Mouse (Mus musculus) CH12F3 (cell line): ENCODE results near the gene Scarb2.
"Not testable (repeated sequence)": the region's sequence is repeated elsewhere in the genome, so short reads cannot be mapped to it uniquely, and the experiment has no call there.

Source experiments
- in situ Hi-C: fragments of 300-500 bp; cut with MboI; formaldehyde crosslinking; loops from 2 replicates; pipeline ENCODE4 v1.14.3; 2020; ENCODE audit warnings: low sequenced_read_pairs

Scarb2 gene

DNA sequence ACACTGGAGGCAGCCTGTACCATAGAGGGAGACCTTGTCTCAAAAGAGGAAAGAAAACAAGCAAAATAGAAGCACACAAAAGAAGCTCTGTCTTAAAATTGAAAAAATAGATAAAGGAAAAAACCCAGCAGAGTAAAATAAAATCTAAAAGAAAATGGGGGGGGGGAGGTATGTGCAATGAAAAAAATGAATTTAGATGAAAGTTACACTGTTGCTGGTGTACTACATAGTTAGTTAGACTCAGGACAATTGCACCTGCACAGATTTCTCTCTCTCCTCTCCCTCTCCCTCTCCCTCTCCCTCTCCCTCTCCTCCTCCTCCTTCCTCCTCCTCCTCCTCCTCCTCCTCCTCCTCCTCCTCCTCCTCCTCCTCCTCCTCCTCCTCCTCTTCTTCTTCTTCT is at the start of gene Scarb2:
Scarb2 (minus strand) TSS at position 101 of the 400 bp plus-strand sequence.
- in situ Hi-C loops, result no loop called here

DNA sequence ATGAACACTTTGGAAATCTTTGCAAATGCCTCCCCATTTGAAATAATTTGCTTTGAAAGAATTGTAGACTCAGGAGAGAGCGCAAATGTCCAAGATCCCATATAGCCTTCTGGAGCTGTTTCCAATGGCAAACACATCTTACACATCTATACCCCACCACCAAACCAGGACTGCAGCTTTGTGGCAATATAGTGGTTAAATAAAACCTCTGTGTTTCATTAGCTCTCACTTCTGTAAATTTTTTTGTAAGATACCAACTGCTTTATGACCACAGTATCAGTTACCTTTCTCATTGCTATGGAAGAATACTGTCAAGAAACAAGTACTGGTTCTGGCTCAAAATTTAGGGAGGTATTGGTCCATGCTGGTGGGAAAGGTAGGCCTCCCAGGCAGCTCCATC is 49.3 kb upstream of the Scarb2 start:
- in situ Hi-C loops, result loop anchor here (10.0 kb wide), 1 partner anchor 91 kb away; no protein-coding TSS in a partner anchor

DNA sequence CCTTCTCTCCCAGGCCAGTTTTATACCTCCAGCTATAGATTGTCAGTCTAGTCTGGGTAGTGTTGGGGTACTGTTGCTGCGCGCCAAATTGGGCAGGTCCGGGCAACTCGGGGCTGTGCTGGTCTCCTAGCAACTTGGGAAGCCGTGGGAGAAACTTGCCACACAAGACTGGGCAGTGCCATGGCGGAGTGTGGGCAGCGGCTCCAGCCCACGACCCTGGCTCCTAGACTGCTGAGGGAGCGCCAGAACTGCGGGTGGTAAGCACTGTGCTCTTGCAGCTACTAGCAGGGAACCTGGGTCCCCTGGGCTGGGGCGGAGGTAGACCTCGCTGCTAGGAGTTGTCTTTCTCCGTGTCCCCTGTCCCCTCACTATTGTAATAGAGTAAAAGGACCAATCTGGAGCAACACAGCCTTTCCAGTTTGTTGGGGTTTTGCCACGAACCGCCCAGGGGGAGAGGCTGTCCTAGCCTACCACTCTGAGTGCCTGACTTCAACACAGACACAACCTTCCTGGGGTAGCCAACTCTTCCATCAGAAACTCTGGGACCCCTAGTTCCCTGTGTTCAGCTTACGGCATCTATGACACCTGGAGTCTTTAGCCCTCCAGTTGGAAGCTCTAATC is 48.4 kb upstream of the Scarb2 start, which contains the start of gene Fam47e:
Fam47e (plus strand) TSS at position 179 of the 621 bp plus-strand sequence.
- in situ Hi-C loops, result loop anchor here (10.0 kb wide), 1 partner anchor 90 kb away; no protein-coding TSS in a partner anchor

DNA sequence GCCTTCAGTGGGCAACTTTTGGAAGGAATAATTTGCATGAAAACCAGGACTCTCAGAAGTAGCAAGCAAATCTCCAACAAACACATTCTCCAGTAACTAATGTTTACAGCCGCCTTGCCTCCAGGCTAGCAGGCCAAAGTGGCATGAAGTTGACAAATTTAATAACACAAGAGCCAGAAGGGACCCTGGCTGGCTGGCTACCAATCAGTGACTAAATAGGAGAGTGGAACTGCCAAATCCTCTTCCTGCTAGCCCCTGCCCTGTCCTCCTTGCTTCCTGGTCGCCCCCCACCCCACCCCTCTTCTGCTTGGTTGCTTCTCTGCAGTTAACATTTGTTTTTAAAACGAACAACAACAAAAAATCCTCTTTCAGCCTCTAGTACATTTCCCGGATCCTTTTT is 47.8 kb upstream of the Scarb2 start:
- in situ Hi-C loops, result loop anchor here (10.0 kb wide), 1 partner anchor 90 kb away; no protein-coding TSS in a partner anchor

DNA sequence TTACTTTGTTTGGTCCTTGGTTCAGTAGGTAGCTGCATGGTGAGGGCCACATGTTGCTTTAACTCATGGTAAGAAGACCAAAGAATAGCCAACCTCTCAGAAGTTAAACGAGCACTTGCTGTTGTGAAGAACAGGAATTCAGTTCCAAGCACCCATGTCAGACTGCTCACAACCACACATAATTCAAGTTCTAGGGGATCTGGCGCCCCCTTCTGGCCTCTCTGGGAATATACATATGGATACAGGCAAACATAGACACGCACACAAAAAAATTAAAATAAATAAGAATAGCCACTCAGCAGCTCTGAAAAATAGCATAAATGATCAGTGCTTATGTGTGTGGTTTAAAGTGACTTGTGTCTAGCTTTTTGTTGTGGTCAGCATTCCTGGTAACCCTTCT is 47.3 kb upstream of the Scarb2 start:
- in situ Hi-C loops, result loop anchor here (10.0 kb wide), 1 partner anchor 89 kb away; no protein-coding TSS in a partner anchor

DNA sequence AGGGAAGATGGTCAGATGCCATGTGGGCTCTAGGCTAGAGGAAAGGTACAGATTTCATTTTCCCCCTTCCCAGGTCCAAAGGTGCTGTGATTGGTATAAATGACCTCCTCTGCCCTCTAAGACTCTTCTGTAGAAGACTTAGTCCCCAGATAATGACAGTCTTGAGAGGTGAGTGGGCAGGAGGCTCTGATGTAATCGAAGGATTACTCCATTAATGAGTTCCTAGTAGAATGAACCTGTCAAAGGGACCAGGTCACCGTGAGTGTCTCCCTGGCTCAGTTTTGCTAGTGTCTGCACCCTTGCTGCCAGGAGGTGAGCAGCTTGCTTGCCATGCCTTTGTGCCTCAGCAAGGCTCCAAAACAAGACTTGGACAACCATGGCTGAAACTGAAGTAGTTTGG is 46.0 kb upstream of the Scarb2 start:
- in situ Hi-C loops, result loop anchor here (10.0 kb wide), 1 partner anchor 88 kb away; no protein-coding TSS in a partner anchor

DNA sequence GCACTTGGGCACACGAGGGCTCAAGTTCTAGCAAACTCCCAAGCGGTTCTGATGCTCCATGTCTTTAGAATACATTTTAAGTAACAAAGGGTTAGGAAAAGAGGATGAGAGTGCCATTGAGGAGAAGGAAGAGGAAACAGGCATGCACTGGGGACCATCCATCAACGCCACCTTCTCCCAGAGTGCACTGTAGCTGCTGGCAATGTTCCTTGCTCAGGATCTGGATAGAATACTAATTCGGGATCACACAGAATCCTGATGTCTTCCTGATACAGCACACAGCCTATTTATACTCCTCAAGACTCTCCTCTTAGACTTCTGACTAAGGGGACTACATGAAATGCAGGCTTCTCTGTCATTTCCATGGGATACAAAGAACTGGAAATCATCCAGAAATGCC is 33.1 kb upstream of the Scarb2 start:
- in situ Hi-C loops, result no loop called here

DNA sequence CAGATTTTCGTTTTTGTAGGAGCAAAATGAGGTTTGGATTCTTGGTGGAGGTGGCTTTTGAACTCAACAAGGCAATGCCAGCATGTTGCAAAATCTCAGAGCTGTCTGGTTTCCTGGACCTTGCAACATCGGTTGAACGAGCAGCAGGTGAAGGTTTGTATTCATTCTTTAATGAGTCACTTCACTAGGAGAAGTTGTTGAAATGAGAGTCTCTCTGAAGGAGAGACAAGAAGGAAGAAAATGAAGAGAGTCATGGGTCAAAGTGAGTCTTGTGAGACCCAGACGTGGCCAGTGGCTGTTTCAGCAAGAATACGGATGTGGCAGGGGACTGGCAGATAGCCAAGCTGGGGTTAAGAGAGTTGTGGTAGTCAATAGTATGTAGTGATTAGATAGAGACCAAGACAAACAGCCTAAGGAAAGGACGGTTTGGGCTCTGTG is 18.2 kb upstream of the Scarb2 start:
- in situ Hi-C loops, result no loop called here

DNA sequence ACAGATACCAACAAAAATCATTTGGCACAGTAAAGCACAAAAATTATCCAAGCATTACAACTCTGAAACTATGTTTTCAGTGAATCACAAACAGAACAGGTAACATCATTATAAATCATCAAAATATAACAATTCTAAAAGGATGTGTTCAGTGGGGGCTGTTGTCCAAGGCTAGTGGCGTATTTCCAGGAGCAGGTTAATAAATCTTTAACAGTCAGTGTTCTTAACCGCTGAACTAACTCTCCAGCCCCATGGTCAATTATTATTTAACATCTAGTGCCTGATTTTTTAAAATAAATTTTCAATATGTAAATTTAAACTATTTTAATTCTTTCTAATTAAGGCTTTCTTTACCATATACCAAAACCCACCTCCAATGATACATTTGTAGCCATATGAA is 14.5 kb upstream of the Scarb2 start:
- in situ Hi-C loops, result not testable (repeated sequence)

DNA sequence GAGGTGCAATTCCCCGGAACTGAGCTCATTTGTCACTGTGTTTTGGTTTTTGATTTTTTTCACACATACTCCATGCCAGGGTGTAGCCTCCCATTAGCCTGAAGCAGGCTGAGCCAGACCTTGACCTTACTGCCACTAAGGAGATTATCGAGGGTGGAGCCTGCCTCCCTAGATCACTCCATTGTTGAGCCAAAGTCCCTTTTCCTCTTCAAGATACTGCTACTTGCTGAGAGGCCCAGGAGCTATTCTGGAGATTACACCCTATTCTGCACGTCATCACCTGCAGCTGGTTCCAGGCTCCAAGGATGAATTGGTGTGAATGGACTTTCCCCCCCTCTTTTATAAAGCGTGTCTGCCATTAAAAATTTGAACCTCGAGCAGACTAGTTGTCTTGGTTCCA is 5.4 kb upstream of the Scarb2 start:
- in situ Hi-C loops, result no loop called here

DNA sequence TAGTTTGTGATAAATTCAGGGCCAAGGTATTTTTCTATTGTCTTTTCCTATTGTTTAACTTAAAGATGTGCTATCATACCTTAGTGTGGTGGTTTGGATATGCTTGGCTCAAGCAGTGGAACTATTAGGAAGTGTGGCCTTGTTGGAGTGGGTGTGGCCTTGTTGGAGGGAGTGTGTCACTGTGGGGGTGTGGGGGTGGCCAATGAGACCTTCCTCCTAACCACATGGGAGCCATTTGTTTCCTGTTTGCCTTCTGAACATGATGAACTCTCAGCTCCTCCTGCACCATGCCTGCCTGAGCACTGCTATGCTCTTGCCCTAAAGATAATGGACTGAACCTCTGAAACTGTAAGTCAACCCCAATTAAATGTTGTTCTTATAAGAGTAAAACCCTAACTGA is 4.6 kb upstream of the Scarb2 start:
- in situ Hi-C loops, result no loop called here

DNA sequence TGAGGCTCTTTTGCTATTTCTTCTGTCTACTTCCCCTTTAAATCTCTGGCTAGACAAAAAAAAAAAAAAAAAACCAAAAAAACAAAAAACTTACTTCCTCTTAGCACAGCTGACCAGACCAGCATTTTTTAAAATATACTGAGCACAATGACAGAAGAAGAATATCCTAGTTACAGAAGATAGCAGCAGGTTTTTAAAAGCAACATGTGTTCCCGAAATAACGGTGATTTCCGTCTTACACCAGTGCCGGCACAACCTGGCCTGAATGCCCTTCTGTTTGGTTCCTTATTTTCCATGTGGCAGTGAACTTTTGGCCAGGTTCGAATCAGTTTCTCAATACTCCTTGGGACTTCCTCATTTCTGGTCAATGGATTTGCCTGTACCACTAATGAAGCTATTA is 2.2 kb upstream of the Scarb2 start:
- in situ Hi-C loops, result no loop called here

DNA sequence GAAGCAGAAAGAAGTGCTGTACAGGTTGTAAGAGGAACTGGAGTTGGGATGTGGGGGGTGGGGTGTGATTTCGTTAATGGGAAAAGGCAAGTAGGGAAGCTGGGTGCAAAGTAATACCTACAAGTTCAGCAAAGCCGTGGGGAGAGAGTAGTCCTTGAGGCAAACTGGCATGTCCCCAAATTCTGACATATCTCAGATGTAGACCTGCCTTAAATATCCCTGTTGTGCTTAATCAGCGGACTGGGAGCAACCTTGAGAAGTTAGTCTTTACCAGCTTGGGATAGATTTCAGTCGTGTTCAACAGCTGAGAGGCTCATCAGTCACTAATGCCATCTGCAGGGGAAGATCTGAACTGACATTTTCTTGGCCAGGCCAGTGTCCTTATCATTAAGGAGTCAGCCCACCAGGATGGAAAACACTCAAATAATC is 318 bp downstream of the Scarb2 start:
- in situ Hi-C loops, result no loop called here

DNA sequence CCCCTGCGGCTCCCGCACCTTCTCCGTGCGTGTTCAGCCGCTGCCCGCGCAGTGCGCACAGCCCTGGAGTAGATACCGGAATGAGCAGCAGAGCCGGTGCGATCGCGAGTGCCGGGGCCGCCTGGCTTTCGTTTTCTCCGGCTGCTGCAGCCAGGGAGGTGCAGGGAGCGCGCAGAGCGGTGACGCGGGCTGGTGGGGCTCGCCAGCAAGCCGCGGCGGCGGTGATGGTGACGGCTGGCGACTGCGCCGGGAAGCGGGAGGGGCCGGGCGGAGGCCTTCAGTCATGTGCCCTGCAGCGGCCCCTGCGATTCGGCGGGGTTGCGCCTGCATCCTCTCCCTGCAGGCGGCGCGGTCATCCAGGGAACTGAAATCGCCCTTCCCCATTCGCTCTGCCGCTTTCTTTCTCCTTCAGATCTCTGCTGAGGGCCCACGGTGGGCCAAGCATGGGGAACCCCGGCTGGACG is 1.2 kb downstream of the Scarb2 start:
- in situ Hi-C loops, result no loop called here

DNA sequence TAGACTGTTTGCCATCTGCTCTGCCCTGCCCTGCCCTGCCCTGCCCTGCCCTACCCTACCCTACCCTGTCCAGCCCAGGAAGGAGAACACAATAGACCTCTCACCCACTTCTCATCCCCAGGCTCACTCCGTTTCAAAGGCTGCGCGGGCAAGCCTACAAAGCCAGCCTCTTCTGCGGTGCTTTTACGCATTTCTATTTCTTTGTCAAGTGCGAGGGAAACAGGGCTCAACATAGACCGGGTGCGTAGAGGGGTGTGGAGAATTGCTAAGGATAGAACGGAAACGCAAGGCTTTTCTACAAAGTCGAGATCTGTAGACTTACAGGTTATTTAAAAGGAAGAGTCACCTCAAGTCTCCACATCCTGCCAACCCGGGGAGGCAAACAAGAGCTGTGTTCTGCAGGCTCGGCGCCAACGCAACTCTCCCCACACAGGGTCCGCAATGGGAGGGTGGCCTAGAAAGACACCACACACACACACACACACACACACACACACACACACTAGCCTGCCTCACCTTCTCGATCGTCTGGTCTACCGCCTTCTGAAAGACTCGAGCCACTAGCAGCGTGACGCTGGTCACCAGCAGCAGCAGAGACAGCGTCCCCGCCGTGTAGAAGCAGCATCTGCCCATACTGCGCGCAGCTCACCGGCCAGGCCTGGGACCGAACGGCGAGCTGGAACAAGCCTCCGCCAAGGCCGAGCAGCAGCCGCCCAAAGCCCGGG is 1.8 kb downstream of the Scarb2 start:
- in situ Hi-C loops, result loop anchor here (5.0 kb wide), 1 partner anchor 43 kb away; no protein-coding TSS in a partner anchor

DNA sequence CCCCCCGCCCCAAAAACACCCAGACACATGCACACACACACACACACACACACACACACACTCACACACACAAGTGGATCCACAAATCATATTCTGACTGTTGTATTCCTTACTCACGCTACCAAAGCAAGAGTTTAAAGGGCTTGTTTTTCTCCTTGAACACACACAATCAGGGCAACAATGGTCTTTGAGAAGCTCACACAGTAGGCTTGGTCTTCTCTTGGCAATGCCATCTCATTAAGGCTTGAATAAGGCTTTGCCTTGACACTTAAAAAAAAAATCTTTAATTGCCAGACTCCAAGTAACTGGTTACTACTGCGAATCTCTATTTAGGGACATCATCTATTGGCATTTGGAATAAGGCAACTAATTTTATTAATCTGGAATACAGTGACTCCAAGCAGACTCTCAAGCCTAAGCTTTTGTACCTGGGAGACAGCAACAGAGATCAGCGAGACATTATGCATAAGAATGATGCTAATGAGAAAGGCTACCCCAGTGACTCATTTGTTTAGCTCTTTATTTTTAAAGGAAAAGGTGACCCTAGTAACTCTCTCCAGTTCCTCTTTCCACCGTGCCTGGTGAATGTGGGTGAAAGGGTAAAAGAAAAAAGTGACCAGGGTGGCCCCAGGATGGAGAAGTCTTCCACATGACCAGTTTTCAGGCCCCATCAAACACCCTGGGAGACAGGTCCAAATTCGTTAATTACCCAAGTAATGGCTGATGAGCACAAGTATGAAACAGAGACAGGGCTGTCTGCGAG is 2.6 kb downstream of the Scarb2 start:
- in situ Hi-C loops, result loop anchor here (5.0 kb wide), 1 partner anchor 42 kb away; no protein-coding TSS in a partner anchor

DNA sequence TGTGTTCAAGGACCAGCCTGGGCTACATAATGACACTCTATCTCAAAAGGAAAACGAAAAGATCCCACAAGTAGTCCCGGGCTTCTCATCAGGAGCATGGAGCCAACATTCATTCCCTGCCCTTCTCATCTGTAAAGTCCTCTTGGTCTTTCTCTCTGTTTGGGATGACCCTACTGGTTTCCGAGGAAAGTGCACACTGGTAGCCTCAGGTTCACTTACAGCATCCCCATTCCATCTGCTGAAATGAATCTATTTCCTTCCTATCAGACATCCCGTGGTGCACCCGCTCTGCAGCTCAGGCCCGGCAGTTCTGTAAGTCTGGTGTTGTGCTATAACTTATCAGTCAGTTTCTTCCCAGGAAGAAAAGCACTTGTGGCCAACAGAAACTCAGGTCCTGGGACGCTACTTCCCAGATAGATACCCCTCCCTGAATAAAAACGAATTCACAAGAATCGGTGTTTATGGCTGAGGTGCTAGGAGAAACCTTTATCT is 3.2 kb downstream of the Scarb2 start:
- in situ Hi-C loops, result loop anchor here (5.0 kb wide), 1 partner anchor 41 kb away; no protein-coding TSS in a partner anchor

DNA sequence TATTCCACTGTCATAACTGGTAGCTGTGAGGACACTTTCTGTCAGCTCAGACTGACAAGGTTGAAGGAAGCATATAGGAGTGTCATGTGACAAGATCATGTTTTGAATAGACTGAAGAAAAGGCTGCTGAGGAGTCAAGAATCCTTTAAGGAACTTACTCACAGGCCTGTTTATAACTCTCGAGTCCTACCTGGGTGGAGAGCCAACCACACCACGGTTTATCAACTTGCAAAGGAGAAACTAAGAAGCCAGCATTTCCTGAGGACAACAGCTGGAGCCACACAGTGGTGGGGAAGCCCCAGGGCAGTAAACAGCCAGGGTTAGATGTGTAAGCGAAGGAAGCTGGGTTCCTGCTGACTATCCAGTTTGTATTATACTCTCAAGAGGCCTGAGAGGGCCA is 7.3 kb downstream of the Scarb2 start:
- in situ Hi-C loops, result no loop called here

DNA sequence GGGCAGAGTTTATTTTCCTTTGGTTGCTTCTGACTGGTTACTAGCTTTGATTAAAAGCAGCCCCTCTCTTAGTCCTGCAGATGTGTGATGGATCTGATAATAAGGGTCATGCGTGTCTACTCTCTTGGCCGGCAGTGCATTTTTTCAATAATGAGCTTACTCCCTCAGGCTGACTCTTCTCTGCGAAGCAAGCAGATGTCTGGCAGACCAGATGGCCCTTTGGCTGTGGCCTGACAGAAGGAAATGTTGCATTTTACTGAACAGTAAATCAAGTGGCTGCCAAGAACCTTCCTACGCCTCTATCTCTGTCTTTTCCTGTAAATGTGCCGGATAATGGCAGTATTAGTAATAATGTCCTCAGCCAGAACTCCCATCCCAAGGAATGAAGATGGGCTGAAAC is 8.0 kb downstream of the Scarb2 start:
- in situ Hi-C loops, result no loop called here

DNA sequence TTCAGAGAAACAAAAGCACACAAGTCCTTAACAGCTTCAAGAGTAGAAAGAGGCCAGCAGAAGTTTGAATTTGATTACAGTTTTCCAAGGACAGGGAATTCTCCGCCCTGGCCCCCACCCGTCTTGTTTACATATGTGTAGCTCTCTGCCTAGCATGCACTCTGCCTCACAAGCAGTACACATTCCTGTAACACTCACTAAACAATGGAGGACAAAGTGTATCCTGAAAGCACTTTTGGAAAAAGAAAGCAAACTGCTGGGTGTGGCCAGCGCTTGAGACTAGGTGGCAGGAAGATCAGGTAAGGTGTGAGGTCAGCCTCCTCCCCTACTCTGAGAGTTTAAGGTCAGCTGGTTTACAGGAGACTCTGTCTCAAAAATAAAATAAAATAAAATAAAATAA is 8.4 kb downstream of the Scarb2 start:
- in situ Hi-C loops, result no loop called here
